Mouse (Mus musculus): ENCODE measurements around the gene Tmem104. TPM values are rescaled to one million over a fixed set of nuclear protein-coding genes. Genes with fewer than 3 reads are reported as not detected.

Gene Tmem104
- polyA plus RNA-seq, 1 experiment: 6.6 TPM

- H3K27me3 ChIP-seq (ENCODE audit: control insufficient read depth, insufficient read depth, insufficient read length): no peaks in the 10 kb centered on the region
- no peaks in the 10 kb centered on the region for H3K79me2 ChIP-seq (ENCODE audit: control insufficient read depth, insufficient read depth)
- peak overlapping the region; percentile 87 for H3ac ChIP-seq (ENCODE audit: control insufficient read depth, insufficient read length, low read depth)
- no peaks in the 10 kb centered on the region for H3K36me3 ChIP-seq (ENCODE audit: control insufficient read depth, insufficient read depth)
- peak overlapping the region; percentile 56 for H3K4me3 ChIP-seq (ENCODE audit: insufficient read depth, poor library complexity, severe bottlenecking)
- TF ChIP-seq FOSL1 (IDR thresholded peaks at IDR 0.05; ENCODE audit: insufficient read depth, low read length, poor library complexity, severe bottlenecking): no peak
- TF ChIP-seq MYOD1 (IDR thresholded peaks at IDR 0.05; ENCODE audit: control insufficient read depth, insufficient read length, low read depth): no peak
- no peak for TF ChIP-seq CEBPB (IDR thresholded peaks at IDR 0.05; ENCODE audit: low read depth)
- TF ChIP-seq MAX (IDR thresholded peaks at IDR 0.05): no peak
- no peak for TF ChIP-seq USF1 (IDR thresholded peaks at IDR 0.05; ENCODE audit: low read depth)
- TF ChIP-seq MYOG (IDR thresholded peaks at IDR 0.05; ENCODE audit: control insufficient read depth, extremely low read depth, insufficient read length): no peak
- TF ChIP-seq CTCF (IDR thresholded peaks at IDR 0.05; ENCODE audit: control insufficient read depth, insufficient read depth, insufficient read length): no peak
- H3K79me3 ChIP-seq (ENCODE audit: low read depth): no peaks in the 10 kb centered on the region
Observed at GRCm38 (mm10) chr11:115277604-115277975, 90.3 kb downstream of the Tmem104 start.

GRCm38 (mm10) chr11:115278176-115278575 is 90.9 kb downstream of the Tmem104 start:
- no peaks in the 10 kb centered on the region for H3K27me3 ChIP-seq (ENCODE audit: control insufficient read depth, insufficient read depth, insufficient read length)
- no peaks in the 10 kb centered on the region for H3K36me3 ChIP-seq (ENCODE audit: control insufficient read depth, insufficient read depth)
- H3K79me2 ChIP-seq (ENCODE audit: control insufficient read depth, insufficient read depth): no peaks in the 10 kb centered on the region
- TF ChIP-seq MYOG (IDR thresholded peaks at IDR 0.05; ENCODE audit: control insufficient read depth, extremely low read depth, insufficient read length) (no peak), MYOD1 (IDR thresholded peaks at IDR 0.05; ENCODE audit: control insufficient read depth, insufficient read length, low read depth) (no peak)
- H3ac ChIP-seq (ENCODE audit: control insufficient read depth, insufficient read length, low read depth): no peak overlapping the region
- H3K79me3 ChIP-seq (ENCODE audit: low read depth): no peaks in the 10 kb centered on the region
- peak overlapping the region; percentile 56 for H3K4me3 ChIP-seq (ENCODE audit: insufficient read depth, poor library complexity, severe bottlenecking)

GRCm38 (mm10) chr11:115279726-115280125 is 92.4 kb downstream of the Tmem104 start:
- Histone ChIP-seq H3K4me3 (ENCODE audit: insufficient read depth, poor library complexity, severe bottlenecking) (no peak overlapping the region), H3K79me3 (ENCODE audit: low read depth) (no peaks in the 10 kb centered on the region), H3K27me3 (ENCODE audit: control insufficient read depth, insufficient read depth, insufficient read length) (no peaks in the 10 kb centered on the region), H3K36me3 (ENCODE audit: control insufficient read depth, insufficient read depth) (no peaks in the 10 kb centered on the region), H3ac (ENCODE audit: control insufficient read depth, insufficient read length, low read depth) (no peak overlapping the region), H3K79me2 (ENCODE audit: control insufficient read depth, insufficient read depth) (no peaks in the 10 kb centered on the region)
- TF ChIP-seq MYOD1 (IDR thresholded peaks at IDR 0.05; ENCODE audit: control insufficient read depth, insufficient read length, low read depth) (no peak), MAX (IDR thresholded peaks at IDR 0.05) (no peak), CTCF (IDR thresholded peaks at IDR 0.05; ENCODE audit: control insufficient read depth, insufficient read depth, insufficient read length) (no peak), MYOG (IDR thresholded peaks at IDR 0.05; ENCODE audit: control insufficient read depth, extremely low read depth, insufficient read length) (no peak), CEBPB (IDR thresholded peaks at IDR 0.05; ENCODE audit: low read depth) (no peak), FOSL1 (IDR thresholded peaks at IDR 0.05; ENCODE audit: insufficient read depth, low read length, poor library complexity, severe bottlenecking) (no peak), USF1 (IDR thresholded peaks at IDR 0.05; ENCODE audit: low read depth) (no peak)

GRCm38 (mm10) chr11:115282295-115282694 is 95.0 kb downstream of the Tmem104 start:
- no peak overlapping the region for H3ac ChIP-seq (ENCODE audit: control insufficient read depth, insufficient read length, low read depth)
- H3K79me2 ChIP-seq (ENCODE audit: control insufficient read depth, insufficient read depth): no peaks in the 10 kb centered on the region
- no peak overlapping the region for H3K4me3 ChIP-seq (ENCODE audit: insufficient read depth, poor library complexity, severe bottlenecking)
- H3K79me3 ChIP-seq (ENCODE audit: low read depth): no peaks in the 10 kb centered on the region
- no peaks in the 10 kb centered on the region for H3K36me3 ChIP-seq (ENCODE audit: control insufficient read depth, insufficient read depth)
- H3K27me3 ChIP-seq (ENCODE audit: control insufficient read depth, insufficient read depth, insufficient read length): no peaks in the 10 kb centered on the region
- TF ChIP-seq MYOG (IDR thresholded peaks at IDR 0.05; ENCODE audit: control insufficient read depth, extremely low read depth, insufficient read length) (no peak), MAX (IDR thresholded peaks at IDR 0.05) (no peak), FOSL1 (IDR thresholded peaks at IDR 0.05; ENCODE audit: insufficient read depth, low read length, poor library complexity, severe bottlenecking) (no peak), USF1 (IDR thresholded peaks at IDR 0.05; ENCODE audit: low read depth) (no peak), CTCF (IDR thresholded peaks at IDR 0.05; ENCODE audit: control insufficient read depth, insufficient read depth, insufficient read length) (no peak), MYOD1 (IDR thresholded peaks at IDR 0.05; ENCODE audit: control insufficient read depth, insufficient read length, low read depth) (no peak), CEBPB (IDR thresholded peaks at IDR 0.05; ENCODE audit: low read depth) (no peak)

- H3K27me3 ChIP-seq (ENCODE audit: control insufficient read depth, insufficient read depth, insufficient read length): no peaks in the 10 kb centered on the region
- H3ac ChIP-seq (ENCODE audit: control insufficient read depth, insufficient read length, low read depth): no peak overlapping the region
- no peaks in the 10 kb centered on the region for H3K79me3 ChIP-seq (ENCODE audit: low read depth)
- no peaks in the 10 kb centered on the region for H3K79me2 ChIP-seq (ENCODE audit: control insufficient read depth, insufficient read depth)
- TF ChIP-seq MYOD1 (IDR thresholded peaks at IDR 0.05; ENCODE audit: control insufficient read depth, insufficient read length, low read depth) (no peak), MYOG (IDR thresholded peaks at IDR 0.05; ENCODE audit: control insufficient read depth, extremely low read depth, insufficient read length) (no peak), CEBPB (IDR thresholded peaks at IDR 0.05; ENCODE audit: low read depth) (no peak), MAX (IDR thresholded peaks at IDR 0.05) (no peak)
- H3K4me3 ChIP-seq (ENCODE audit: insufficient read depth, poor library complexity, severe bottlenecking): no peak overlapping the region
- no peaks in the 10 kb centered on the region for H3K36me3 ChIP-seq (ENCODE audit: control insufficient read depth, insufficient read depth)
Observed at GRCm38 (mm10) chr11:115282723-115283485, 95.6 kb downstream of the Tmem104 start.

- no peaks in the 10 kb centered on the region for H3K79me3 ChIP-seq (ENCODE audit: low read depth)
- H3K79me2 ChIP-seq (ENCODE audit: control insufficient read depth, insufficient read depth): no peaks in the 10 kb centered on the region
- TF ChIP-seq MYOG (IDR thresholded peaks at IDR 0.05; ENCODE audit: control insufficient read depth, extremely low read depth, insufficient read length) (no peak), CEBPB (IDR thresholded peaks at IDR 0.05; ENCODE audit: low read depth) (no peak), MAX (IDR thresholded peaks at IDR 0.05) (no peak)
- H3K4me3 ChIP-seq (ENCODE audit: insufficient read depth, poor library complexity, severe bottlenecking): no peak overlapping the region
- H3ac ChIP-seq (ENCODE audit: control insufficient read depth, insufficient read length, low read depth): no peak overlapping the region
- H3K27me3 ChIP-seq (ENCODE audit: control insufficient read depth, insufficient read depth, insufficient read length): no peaks in the 10 kb centered on the region
- no peaks in the 10 kb centered on the region for H3K36me3 ChIP-seq (ENCODE audit: control insufficient read depth, insufficient read depth)
Observed at GRCm38 (mm10) chr11:115283486-115283765, 96.1 kb downstream of the Tmem104 start.

Measured in C2C12 (cell line).